In the genomic region with DNA sequence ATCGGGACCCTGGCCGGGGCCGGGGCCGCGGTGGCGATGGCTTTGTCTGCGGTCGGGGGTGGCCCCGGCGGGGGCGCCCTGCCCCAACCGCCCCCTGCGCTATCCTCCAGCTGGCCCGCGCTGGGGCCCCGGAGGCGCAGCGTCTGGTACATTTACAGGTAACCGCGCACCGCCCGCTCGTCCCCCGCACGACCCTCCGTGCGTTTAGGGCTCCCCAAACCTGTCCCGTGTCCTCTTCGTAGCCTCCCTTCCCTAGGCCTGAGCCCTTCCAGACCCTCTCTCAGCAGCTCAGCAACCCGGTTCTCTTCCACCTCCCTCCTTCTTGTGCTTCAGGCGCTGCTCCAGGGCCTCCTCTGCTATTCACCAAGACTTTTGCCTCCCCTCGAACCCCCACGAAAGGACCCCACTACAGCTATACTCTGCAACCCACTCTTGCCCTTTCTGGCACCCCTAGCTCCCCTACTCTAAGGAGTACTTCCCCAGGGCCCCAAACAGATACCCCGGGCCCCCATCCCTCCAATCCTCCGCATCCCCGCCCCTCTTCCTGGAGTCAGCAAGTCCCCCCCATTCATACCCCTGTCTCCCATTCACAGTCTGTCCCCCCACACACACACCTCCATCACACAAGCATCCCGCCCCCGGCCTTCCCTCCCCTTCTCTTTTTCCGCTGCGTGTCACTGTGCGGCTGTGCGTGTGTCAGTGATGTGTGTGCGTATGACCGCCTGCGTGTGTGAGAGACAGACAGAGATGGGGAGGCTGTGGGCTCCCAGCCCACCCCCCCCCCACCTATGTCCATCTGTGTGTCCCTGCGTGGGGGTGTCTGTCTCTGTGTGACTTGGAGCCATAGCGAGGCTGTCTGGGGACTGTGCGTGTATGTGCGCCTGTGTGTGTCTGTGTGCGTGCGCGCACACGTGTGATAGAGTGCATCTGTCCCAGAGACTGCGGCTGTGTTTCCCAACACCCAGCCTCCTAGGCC, we compare ENCODE assay signal across 8 mouse cellular contexts. TPM values are rescaled to one million over a fixed set of nuclear protein-coding genes. Genes with fewer than 3 reads are reported as not detected.
A peak's percentile ranks its signal among the peaks of the same experiment; 100 is the strongest.
DNase-seq lines count a peak whose midpoint lies in the region; ATAC-seq lines count a peak whose summit lies in the region.

No protein-coding gene starts in this region.

- no peak for ATAC-seq in lung, embryonic 15.5 days (ENCODE audit: borderline replicate concordance, extremely low read depth, low FRiP score, low TSS enrichment)
- ATAC-seq in embryonic facial prominence, embryonic 14.5 days (ENCODE audit: low read depth) = peak; percentile 31; the same call in 1 of the 2 replicates
- no peak for ATAC-seq in limb, embryonic 12.5 days (ENCODE audit: insufficient number of reproducible peaks, insufficient read depth, low FRiP score, low TSS enrichment, low read depth)
- peak; percentile 21; the same call in 1 of the 2 replicates for ATAC-seq in stomach, embryonic 15.5 days (ENCODE audit: insufficient read depth, low FRiP score, low read depth)
- ATAC-seq in megakaryocyte, adult 5-6 weeks (ENCODE audit: poor library complexity, severe bottlenecking) = no peak

- H3K27ac ChIP-seq in lung, embryonic 15.5 days = no peak overlapping the region
- H3K27ac ChIP-seq in embryonic facial prominence, embryonic 14.5 days (replicated peaks; ENCODE audit: low read depth, low read length) = no peak overlapping the region
- no peak overlapping the region for H3K27ac ChIP-seq in limb, embryonic 12.5 days
- H3K27ac ChIP-seq in stomach, embryonic 15.5 days = no peak overlapping the region

- H3K36me3 ChIP-seq in lung, embryonic 15.5 days = no peaks in the 10 kb centered on the region
- H3K36me3 ChIP-seq in embryonic facial prominence, embryonic 14.5 days (ENCODE audit: control insufficient read depth, insufficient read depth, low read length) = no peaks in the 10 kb centered on the region
- no peaks in the 10 kb centered on the region for H3K36me3 ChIP-seq in limb, embryonic 12.5 days
- no peaks in the 10 kb centered on the region for H3K36me3 ChIP-seq in stomach, embryonic 15.5 days

- peaks cover 62% of the 10 kb centered on the region for H3K27me3 ChIP-seq in lung, embryonic 15.5 days
- peaks cover 74% of the 10 kb centered on the region for H3K27me3 ChIP-seq in embryonic facial prominence, embryonic 14.5 days (replicated peaks; ENCODE audit: control insufficient read depth, insufficient read depth, low read length)
- peaks cover 96% of the 10 kb centered on the region for H3K27me3 ChIP-seq in limb, embryonic 12.5 days
- H3K27me3 ChIP-seq in stomach, embryonic 15.5 days (replicated peaks) = peaks cover 52% of the 10 kb centered on the region

- H3K4me3 ChIP-seq in lung, embryonic 15.5 days = peak overlapping the region; percentile 34
- peak overlapping the region; percentile 42 for H3K4me3 ChIP-seq in embryonic facial prominence, embryonic 14.5 days (ENCODE audit: low read depth, low read length)
- H3K4me3 ChIP-seq in limb, embryonic 12.5 days (replicated peaks) = peak overlapping the region; percentile 48
- H3K4me3 ChIP-seq in stomach, embryonic 15.5 days (replicated peaks) = peak overlapping the region; percentile 38

- H3K9me3 ChIP-seq in lung, embryonic 15.5 days = no peaks in the 10 kb centered on the region
- no peaks in the 10 kb centered on the region for H3K9me3 ChIP-seq in embryonic facial prominence, embryonic 14.5 days (ENCODE audit: control insufficient read depth, low read length)
- H3K9me3 ChIP-seq in limb, embryonic 12.5 days = no peaks in the 10 kb centered on the region
- H3K9me3 ChIP-seq in stomach, embryonic 15.5 days = no peaks in the 10 kb centered on the region

- no peak for DNase-seq in lung, postnatal 14 days
- DNase-seq in embryonic facial prominence, embryonic 14.5 days (ENCODE audit: low spot score) = no peak
- no peak for DNase-seq in thymus, postnatal 10 days (ENCODE audit: low spot score in 2 of 2)
- DNase-seq in kidney, adult 11 months = no peak

- H3K4me2 ChIP-seq in lung, embryonic 15.5 days = peak overlapping the region; percentile 58
- H3K4me2 ChIP-seq in embryonic facial prominence, embryonic 14.5 days (ENCODE audit: low read depth, low read length) = peak overlapping the region; percentile 73
- peak overlapping the region; percentile 88 for H3K4me2 ChIP-seq in limb, embryonic 12.5 days
- H3K4me2 ChIP-seq in stomach, embryonic 15.5 days = peak overlapping the region; percentile 78

- H3K9ac ChIP-seq in lung, embryonic 15.5 days = no peak overlapping the region
- peak overlapping the region; percentile 30; the same call in 1 of the 2 replicates for H3K9ac ChIP-seq in embryonic facial prominence, embryonic 14.5 days (ENCODE audit: low read depth, low read length)
- H3K9ac ChIP-seq in limb, embryonic 12.5 days (replicated peaks) = 0 out of 2 replicates have a peak overlapping the region, but pooled peaks have one; percentile 12
- no peak overlapping the region for H3K9ac ChIP-seq in stomach, embryonic 15.5 days

- WGBS in lung, embryonic 15.5 days = 5% methylated on average over 41 of the region's 54 CpGs
- 5% methylated on average over 31 of the region's 54 CpGs for WGBS in embryonic facial prominence, embryonic 14.5 days
- 2% methylated on average over 32 of the region's 54 CpGs for WGBS in limb, embryonic 12.5 days
- 4% methylated on average over 43 of the region's 54 CpGs for WGBS in stomach, embryonic 15.5 days

- H3K4me1 ChIP-seq in lung, embryonic 15.5 days = peaks cover 6% of the 10 kb centered on the region; the same call in 1 of the 2 replicates
- H3K4me1 ChIP-seq in embryonic facial prominence, embryonic 14.5 days (ENCODE audit: control insufficient read depth, insufficient read depth, low read length) = peaks cover 6% of the 10 kb centered on the region; the same call in 1 of the 2 replicates
- peaks cover 8% of the 10 kb centered on the region for H3K4me1 ChIP-seq in limb, embryonic 12.5 days (replicated peaks)
- H3K4me1 ChIP-seq in stomach, embryonic 15.5 days = 0 out of 2 replicates have a peak, but pooled peaks cover 6% of the 10 kb centered on the region

RNA-seq across cellular contexts. Expression of gene Shank1, which starts 26.3 kb away (rescaled TPM):
- 0.96 and 1.1 TPM in 2 replicates for polyA plus RNA-seq in lung, embryonic 15.5 days (2015; fragmentation: Nextera tagmentation; extraction: Ambion mirVana)
- 3.6 and 3.7 TPM in 2 replicates for polyA plus RNA-seq in embryonic facial prominence, embryonic 14.5 days (2014; fragmentation: Nextera tagmentation; extraction: Ambion mirVana)
- polyA plus RNA-seq in limb, embryonic 12.5 days (2016; fragmentation: Nextera tagmentation; extraction: Ambion mirVana) = 1.2 and 1.3 TPM in 2 replicates
- 2.2 TPM in 2 replicates for polyA plus RNA-seq in stomach, embryonic 15.5 days (2015; fragmentation: Nextera tagmentation; extraction: Ambion mirVana)
- total RNA-seq in megakaryocyte, adult 5-6 weeks (2015) = 0.02 and 0.07 TPM in 2 replicates
- total RNA-seq in megakaryocyte, adult 5-6 weeks (2017) = not detected in 2 replicates

RNA-seq across cellular contexts. Expression of gene Clec11a, which starts 29.6 kb away (rescaled TPM):
- polyA plus RNA-seq in lung, embryonic 15.5 days (2015; fragmentation: Nextera tagmentation; extraction: Ambion mirVana) = 2.5 and 2.6 TPM in 2 replicates
- polyA plus RNA-seq in embryonic facial prominence, embryonic 14.5 days (2014; fragmentation: Nextera tagmentation; extraction: Ambion mirVana) = 27.3 and 34.6 TPM in 2 replicates
- 2.0 and 2.2 TPM in 2 replicates for polyA plus RNA-seq in limb, embryonic 12.5 days (2016; fragmentation: Nextera tagmentation; extraction: Ambion mirVana)
- polyA plus RNA-seq in stomach, embryonic 15.5 days (2015; fragmentation: Nextera tagmentation; extraction: Ambion mirVana) = 5.1 and 6.9 TPM in 2 replicates
- total RNA-seq in megakaryocyte, adult 5-6 weeks (2015) = 0.80 and 1.9 TPM in 2 replicates
- 0.77 and 1.7 TPM in 2 replicates for total RNA-seq in megakaryocyte, adult 5-6 weeks (2017)

RNA-seq across cellular contexts. Expression of gene Syt3, which starts 47.6 kb away (rescaled TPM):
- polyA plus RNA-seq in lung, embryonic 15.5 days (2015; fragmentation: Nextera tagmentation; extraction: Ambion mirVana) = 2.1 and 2.3 TPM in 2 replicates
- 2.4 and 2.6 TPM in 2 replicates for polyA plus RNA-seq in embryonic facial prominence, embryonic 14.5 days (2014; fragmentation: Nextera tagmentation; extraction: Ambion mirVana)
- polyA plus RNA-seq in limb, embryonic 12.5 days (2016; fragmentation: Nextera tagmentation; extraction: Ambion mirVana) = 3.0 and 3.3 TPM in 2 replicates
- 1.6 and 1.7 TPM in 2 replicates for polyA plus RNA-seq in stomach, embryonic 15.5 days (2015; fragmentation: Nextera tagmentation; extraction: Ambion mirVana)
- total RNA-seq in megakaryocyte, adult 5-6 weeks (2015) = 0.29 TPM in 1 of 2 replicates, not detected in the other
- total RNA-seq in megakaryocyte, adult 5-6 weeks (2017) = 0.22 TPM in 1 of 2 replicates, not detected in the other

RNA-seq across cellular contexts. Expression of gene 1700008O03Rik, which starts 49.3 kb away (rescaled TPM):
- polyA plus RNA-seq in lung, embryonic 15.5 days (2015; fragmentation: Nextera tagmentation; extraction: Ambion mirVana) = 1.1 and 1.4 TPM in 2 replicates
- 0.33 and 0.80 TPM in 2 replicates for polyA plus RNA-seq in embryonic facial prominence, embryonic 14.5 days (2014; fragmentation: Nextera tagmentation; extraction: Ambion mirVana)
- polyA plus RNA-seq in limb, embryonic 12.5 days (2016; fragmentation: Nextera tagmentation; extraction: Ambion mirVana) = 0.56 and 0.64 TPM in 2 replicates
- polyA plus RNA-seq in stomach, embryonic 15.5 days (2015; fragmentation: Nextera tagmentation; extraction: Ambion mirVana) = 0.80 and 1.2 TPM in 2 replicates
- total RNA-seq in megakaryocyte, adult 5-6 weeks (2015) = 0.42 TPM in 1 of 2 replicates, not detected in the other
- total RNA-seq in megakaryocyte, adult 5-6 weeks (2017) = not detected in 2 replicates

Comparison
In these comparisons a context has a peak if more than half of its experiments do, and no peak if none do; other contexts are left out.
1. ATAC-seq: peak in embryonic facial prominence, embryonic 14.5 days (single experiment) and stomach, embryonic 15.5 days (single experiment); none in lung, embryonic 15.5 days (single experiment), limb, embryonic 12.5 days (single experiment) and megakaryocyte, adult 5-6 weeks (single experiment).
2. H3K9ac ChIP-seq: peak in embryonic facial prominence, embryonic 14.5 days (single experiment) and limb, embryonic 12.5 days (single experiment); none in lung, embryonic 15.5 days (single experiment) and stomach, embryonic 15.5 days (single experiment).
3. Peak in every context shown above with its lines, with median percentiles within 50 percentile points of each other: H3K4me2 ChIP-seq and H3K4me3 ChIP-seq.